Mouse (Mus musculus): ENCODE results near the gene Dnajc16.

Gene Dnajc16

GRCm38 (mm10) chr4:141724594-141724993 lies 66.1 kb downstream of the Dnajc16 start:
- DNase-seq (ENCODE audit: low read depth), result no peak

GRCm38 (mm10) chr4:141723673-141724068 lies 67.1 kb downstream of the Dnajc16 start:
- no peak for DNase-seq (ENCODE audit: low read depth)

GRCm38 (mm10) chr4:141722731-141723672 lies 67.7 kb downstream of the Dnajc16 start, which contains the start of gene Ddi2:
Gene Ddi2, minus strand, starts transcription at chr4:141723419.
- peak; percentile 79 for DNase-seq (ENCODE audit: low read depth)

- DNase-seq (ENCODE audit: low read depth), result no peak
These were observed 68.8 kb downstream of the Dnajc16 start for GRCm38 (mm10) chr4:141721961-141722360.

GRCm38 (mm10) chr4:141720761-141721523 lies 69.8 kb downstream of the Dnajc16 start:
- DNase-seq (ENCODE audit: low read depth), result no peak

GRCm38 (mm10) chr4:141719304-141719703 lies 71.4 kb downstream of the Dnajc16 start:
- no peak for DNase-seq (ENCODE audit: low read depth)

- DNase-seq (ENCODE audit: low read depth), result no peak
These were observed 73.1 kb downstream of the Dnajc16 start for GRCm38 (mm10) chr4:141717633-141718032.

- DNase-seq (ENCODE audit: low read depth), result no peak
These were observed 75.7 kb downstream of the Dnajc16 start for GRCm38 (mm10) chr4:141715027-141715426.

GRCm38 (mm10) chr4:141713598-141714142 lies 77.1 kb downstream of the Dnajc16 start:
- DNase-seq (ENCODE audit: low read depth), result no peak

- no peak for DNase-seq (ENCODE audit: low read depth)
These were observed 79.5 kb downstream of the Dnajc16 start for GRCm38 (mm10) chr4:141711250-141711649.

Measured in fibroblast of lung, adult 2 months (primary cell).